Mouse (Mus musculus): ENCODE measurements around the gene Serinc5.

GRCm38 (mm10) chr13:92675897-92676584 is 65.2 kb downstream of the Serinc5 start:
- no peak for TF ChIP-seq CTCF (IDR thresholded peaks at IDR 0.05; ENCODE audit: extremely low read depth, insufficient read depth, low read length)
- no peak for TF ChIP-seq POLR2A (IDR thresholded peaks at IDR 0.05; ENCODE audit: extremely low read depth, insufficient read depth, low read length)
